Mouse (Mus musculus): Measurements from ENCODE around the gene Panx3. TPM values are rescaled to one million over a fixed set of nuclear protein-coding genes. Genes with fewer than 3 reads are reported as not detected.

Gene Panx3
- total and polyA plus RNA-seq, 3 experiments = not detected

- Histone ChIP-seq H3K27ac (no peak overlapping the region), H3K4me1 (ENCODE audit: control insufficient read depth, insufficient read depth, low read length) (no peaks in the 10 kb centered on the region), H3K4me3 (no peak overlapping the region), H3K79me2 (replicated peaks; ENCODE audit: control insufficient read depth, insufficient read depth, low read length) (no peaks in the 10 kb centered on the region), H3K9ac (ENCODE audit: low read depth, low read length) (no peak overlapping the region), H3K27me3 (ENCODE audit: control insufficient read depth, insufficient read depth, low read length) (no peaks in the 10 kb centered on the region), H3K36me3 (ENCODE audit: control insufficient read depth, insufficient read depth, low read length) (no peaks in the 10 kb centered on the region)
- intact Hi-C loops (cut with DNase I) = no loop called here
- WGBS = 63% methylated on average over 4 of the region's 4 CpGs
- DNase-seq = no peak
- TF ChIP-seq POLR2A (IDR thresholded peaks at IDR 0.05; ENCODE audit: insufficient read depth, low read depth, low read length) = no peak
- TF ChIP-seq CTCF (IDR thresholded peaks at IDR 0.05) = no peak
- no peak for TF ChIP-seq EP300 (IDR thresholded peaks at IDR 0.05; ENCODE audit: insufficient read depth, low read depth, low read length)
Observed at GRCm38 (mm10) chr9:37675287-37675686, 6.3 kb upstream of the Panx3 start.

- Histone ChIP-seq H3K27me3 (ENCODE audit: control insufficient read depth, insufficient read depth, low read length) (no peaks in the 10 kb centered on the region), H3K79me2 (replicated peaks; ENCODE audit: control insufficient read depth, insufficient read depth, low read length) (no peaks in the 10 kb centered on the region), H3K36me3 (ENCODE audit: control insufficient read depth, insufficient read depth, low read length) (no peaks in the 10 kb centered on the region), H3K4me1 (ENCODE audit: control insufficient read depth, insufficient read depth, low read length) (no peaks in the 10 kb centered on the region), H3K27ac (no peak overlapping the region), H3K9ac (ENCODE audit: low read depth, low read length) (no peak overlapping the region), H3K4me3 (no peak overlapping the region)
- no peak for DNase-seq
- intact Hi-C loops (cut with DNase I) = no loop called here
- no peak for TF ChIP-seq POLR2A (IDR thresholded peaks at IDR 0.05; ENCODE audit: insufficient read depth, low read depth, low read length)
- TF ChIP-seq EP300 (IDR thresholded peaks at IDR 0.05; ENCODE audit: insufficient read depth, low read depth, low read length) = no peak
- no peak for TF ChIP-seq CTCF (IDR thresholded peaks at IDR 0.05)
- 85% methylated on average over 3 of the region's 3 CpGs for WGBS
Observed at GRCm38 (mm10) chr9:37670261-37670660, 1.2 kb upstream of the Panx3 start.

GRCm38 (mm10) chr9:37669678-37670077, 643 bp upstream of the Panx3 start:
- H3K4me3 ChIP-seq = no peak overlapping the region
- WGBS = 34% methylated on average over 4 of the region's 4 CpGs
- no peak for DNase-seq
- H3K4me1 ChIP-seq (ENCODE audit: control insufficient read depth, insufficient read depth, low read length) = no peaks in the 10 kb centered on the region
- H3K36me3 ChIP-seq (ENCODE audit: control insufficient read depth, insufficient read depth, low read length) = no peaks in the 10 kb centered on the region
- H3K9ac ChIP-seq (ENCODE audit: low read depth, low read length) = no peak overlapping the region
- H3K27me3 ChIP-seq (ENCODE audit: control insufficient read depth, insufficient read depth, low read length) = no peaks in the 10 kb centered on the region
- TF ChIP-seq POLR2A (IDR thresholded peaks at IDR 0.05; ENCODE audit: insufficient read depth, low read depth, low read length) (no peak), EP300 (IDR thresholded peaks at IDR 0.05; ENCODE audit: insufficient read depth, low read depth, low read length) (no peak), CTCF (IDR thresholded peaks at IDR 0.05) (no peak)
- H3K79me2 ChIP-seq (replicated peaks; ENCODE audit: control insufficient read depth, insufficient read depth, low read length) = no peaks in the 10 kb centered on the region
- intact Hi-C loops (cut with DNase I) = no loop called here
- no peak overlapping the region for H3K27ac ChIP-seq

- Histone ChIP-seq H3K4me3 (no peak overlapping the region), H3K79me2 (replicated peaks; ENCODE audit: control insufficient read depth, insufficient read depth, low read length) (no peaks in the 10 kb centered on the region), H3K36me3 (ENCODE audit: control insufficient read depth, insufficient read depth, low read length) (no peaks in the 10 kb centered on the region), H3K27me3 (ENCODE audit: control insufficient read depth, insufficient read depth, low read length) (no peaks in the 10 kb centered on the region), H3K9ac (ENCODE audit: low read depth, low read length) (no peak overlapping the region), H3K4me1 (ENCODE audit: control insufficient read depth, insufficient read depth, low read length) (no peaks in the 10 kb centered on the region), H3K27ac (no peak overlapping the region)
- TF ChIP-seq CTCF (IDR thresholded peaks at IDR 0.05) (no peak), EP300 (IDR thresholded peaks at IDR 0.05; ENCODE audit: insufficient read depth, low read depth, low read length) (no peak), POLR2A (IDR thresholded peaks at IDR 0.05; ENCODE audit: insufficient read depth, low read depth, low read length) (no peak)
- intact Hi-C loops (cut with DNase I) = no loop called here
- no peak for DNase-seq
- WGBS = 66% methylated on average over 7 of the region's 7 CpGs
Observed at GRCm38 (mm10) chr9:37666045-37666444, 3.0 kb downstream of the Panx3 start.

- no peak for TF ChIP-seq CTCF (IDR thresholded peaks at IDR 0.05)
- no peak for TF ChIP-seq EP300 (IDR thresholded peaks at IDR 0.05; ENCODE audit: insufficient read depth, low read depth, low read length)
- TF ChIP-seq POLR2A (IDR thresholded peaks at IDR 0.05; ENCODE audit: insufficient read depth, low read depth, low read length) = no peak
- Histone ChIP-seq H3K4me3 (no peak overlapping the region), H3K27me3 (ENCODE audit: control insufficient read depth, insufficient read depth, low read length) (no peaks in the 10 kb centered on the region), H3K36me3 (ENCODE audit: control insufficient read depth, insufficient read depth, low read length) (no peaks in the 10 kb centered on the region), H3K79me2 (replicated peaks; ENCODE audit: control insufficient read depth, insufficient read depth, low read length) (no peaks in the 10 kb centered on the region), H3K9ac (ENCODE audit: low read depth, low read length) (no peak overlapping the region), H3K4me1 (ENCODE audit: control insufficient read depth, insufficient read depth, low read length) (no peaks in the 10 kb centered on the region), H3K27ac (no peak overlapping the region)
- 45% methylated on average over 2 of the region's 2 CpGs for WGBS
- intact Hi-C loops (cut with DNase I) = no loop called here
- no peak for DNase-seq
Observed at GRCm38 (mm10) chr9:37664604-37665003, 4.4 kb downstream of the Panx3 start.

GRCm38 (mm10) chr9:37663210-37663609, 5.8 kb downstream of the Panx3 start:
- no peaks in the 10 kb centered on the region for H3K27me3 ChIP-seq (ENCODE audit: control insufficient read depth, insufficient read depth, low read length)
- TF ChIP-seq CTCF (IDR thresholded peaks at IDR 0.05) (no peak), EP300 (IDR thresholded peaks at IDR 0.05; ENCODE audit: insufficient read depth, low read depth, low read length) (no peak), POLR2A (IDR thresholded peaks at IDR 0.05; ENCODE audit: insufficient read depth, low read depth, low read length) (no peak)
- H3K36me3 ChIP-seq (ENCODE audit: control insufficient read depth, insufficient read depth, low read length) = no peaks in the 10 kb centered on the region
- WGBS = 53% methylated on average over 1 of the region's 1 CpGs
- H3K4me3 ChIP-seq = no peak overlapping the region
- intact Hi-C loops (cut with DNase I) = no loop called here
- no peak overlapping the region for H3K9ac ChIP-seq (ENCODE audit: low read depth, low read length)
- no peaks in the 10 kb centered on the region for H3K4me1 ChIP-seq (ENCODE audit: control insufficient read depth, insufficient read depth, low read length)
- no peak for DNase-seq
- H3K27ac ChIP-seq = no peak overlapping the region
- no peaks in the 10 kb centered on the region for H3K79me2 ChIP-seq (replicated peaks; ENCODE audit: control insufficient read depth, insufficient read depth, low read length)

All from heart, adult 2 months (tissue).